Mouse (Mus musculus) cerebellum, postnatal 14 days (tissue): ENCODE data around the gene Ada.
A peak's percentile ranks its signal among the peaks of the same experiment; 100 is the strongest.
"Not testable (repeated sequence)": the region's sequence is repeated elsewhere in the genome, so short reads cannot be mapped to it uniquely, and the experiment has no call there.

Experiments used
- DNase-seq, 2 experiments: peaks; one replicate each; pipeline ENCODE4 v3.0.0; 2021; ENCODE audit warnings: mixed read lengths in 2 of 2

The Ada gene

DNA sequence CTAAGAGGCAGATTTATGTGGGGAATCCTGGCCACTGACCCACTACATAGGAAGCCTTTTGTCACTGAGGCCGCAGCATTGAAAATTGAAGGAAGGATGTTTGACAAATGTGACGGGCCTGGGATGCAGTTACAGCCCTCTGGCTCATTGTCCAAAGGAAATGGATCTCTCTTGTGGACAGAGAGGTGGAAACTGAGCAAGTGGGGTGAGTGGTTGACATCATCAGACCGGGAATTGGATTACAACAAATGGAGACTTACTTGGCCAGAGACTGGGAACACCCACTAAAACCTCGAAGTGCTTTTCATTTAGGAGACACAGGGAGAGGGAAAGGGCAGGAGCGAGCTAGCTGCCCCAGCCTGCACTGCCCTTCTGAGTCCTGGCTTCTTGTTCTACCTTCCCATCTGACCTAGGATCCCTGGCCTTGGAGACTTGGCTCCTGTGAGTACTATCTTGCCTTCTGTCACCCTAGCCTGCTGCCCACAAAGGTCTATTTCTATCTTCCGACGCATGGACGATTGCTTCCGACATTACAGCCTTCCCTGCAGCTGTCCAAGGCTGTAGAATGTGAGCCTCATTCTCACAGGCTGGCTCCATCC, 56.2 kb downstream of the Ada start:
- DNase-seq, result peak; percentile 39 to 51

DNA sequence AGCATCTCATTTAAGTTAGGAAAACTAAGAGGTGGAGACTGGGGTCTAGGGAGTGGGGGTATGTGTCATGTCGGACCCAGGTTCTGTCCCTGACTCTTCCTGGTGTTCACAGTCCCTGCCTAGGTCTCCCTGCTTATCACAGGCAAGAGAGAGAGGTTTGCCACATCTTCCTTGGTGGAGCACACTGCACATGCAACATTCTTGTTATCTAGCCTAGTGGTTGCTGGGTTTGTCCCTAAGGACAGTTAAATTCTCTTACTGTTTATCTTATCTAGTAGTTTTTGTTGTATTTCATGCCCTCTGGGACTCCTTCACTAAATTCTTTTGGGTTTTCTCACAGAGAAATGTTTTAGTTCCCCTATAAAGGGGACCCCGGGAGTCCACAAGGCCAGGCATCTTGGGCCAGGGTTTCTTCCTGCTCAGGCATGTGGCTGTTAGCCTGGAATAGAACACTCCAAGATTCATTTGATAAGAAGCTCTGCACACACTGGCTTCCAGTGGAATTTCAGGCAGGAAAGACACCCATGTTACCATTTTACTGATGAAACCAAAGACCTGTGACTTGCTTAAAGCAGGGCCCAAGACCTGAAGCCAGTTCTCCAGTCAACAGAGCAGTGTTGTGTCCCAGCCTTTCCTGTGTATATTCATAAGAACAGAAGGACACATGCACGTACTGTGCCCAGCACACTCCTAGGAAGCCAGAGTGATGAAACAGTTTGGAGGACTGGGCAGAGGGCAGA, 57.0 kb downstream of the Ada start:
- no peak for DNase-seq

DNA sequence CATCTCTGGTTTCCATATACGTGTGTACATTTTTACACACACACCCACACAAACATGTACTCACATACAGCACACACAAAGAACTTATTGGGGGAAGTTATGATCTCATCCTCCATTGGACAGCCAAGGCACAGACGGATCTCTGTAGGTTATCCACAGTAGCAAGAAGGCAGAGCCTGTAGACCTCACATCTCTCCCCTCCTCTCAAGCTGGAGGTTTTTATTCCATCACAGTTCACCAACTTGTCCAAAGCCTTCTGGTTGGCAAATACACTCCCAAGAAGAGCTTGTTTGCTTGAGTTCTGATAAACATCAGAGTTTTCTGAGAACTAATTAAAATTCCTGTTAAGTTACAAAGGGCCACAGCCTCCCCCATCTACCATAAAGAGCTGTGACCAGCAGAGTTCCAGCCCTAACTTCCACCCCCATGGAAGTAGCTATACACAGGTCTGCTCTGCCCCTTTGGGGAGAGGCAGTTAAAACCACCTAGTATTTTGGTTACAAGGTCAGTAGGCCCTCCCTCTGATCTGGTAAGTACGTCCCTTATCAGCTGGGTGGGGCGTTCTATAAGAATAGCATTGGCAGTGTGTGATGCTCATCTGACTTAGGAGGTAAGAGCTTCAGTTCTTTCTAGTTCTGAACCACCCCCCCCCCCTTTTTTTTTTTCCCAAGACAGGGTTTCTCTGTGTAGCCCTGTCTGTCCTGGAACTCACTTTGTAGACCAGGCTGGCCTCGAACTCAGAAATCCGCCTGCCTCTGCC, 58.0 kb downstream of the Ada start:
- no peak for DNase-seq

DNA sequence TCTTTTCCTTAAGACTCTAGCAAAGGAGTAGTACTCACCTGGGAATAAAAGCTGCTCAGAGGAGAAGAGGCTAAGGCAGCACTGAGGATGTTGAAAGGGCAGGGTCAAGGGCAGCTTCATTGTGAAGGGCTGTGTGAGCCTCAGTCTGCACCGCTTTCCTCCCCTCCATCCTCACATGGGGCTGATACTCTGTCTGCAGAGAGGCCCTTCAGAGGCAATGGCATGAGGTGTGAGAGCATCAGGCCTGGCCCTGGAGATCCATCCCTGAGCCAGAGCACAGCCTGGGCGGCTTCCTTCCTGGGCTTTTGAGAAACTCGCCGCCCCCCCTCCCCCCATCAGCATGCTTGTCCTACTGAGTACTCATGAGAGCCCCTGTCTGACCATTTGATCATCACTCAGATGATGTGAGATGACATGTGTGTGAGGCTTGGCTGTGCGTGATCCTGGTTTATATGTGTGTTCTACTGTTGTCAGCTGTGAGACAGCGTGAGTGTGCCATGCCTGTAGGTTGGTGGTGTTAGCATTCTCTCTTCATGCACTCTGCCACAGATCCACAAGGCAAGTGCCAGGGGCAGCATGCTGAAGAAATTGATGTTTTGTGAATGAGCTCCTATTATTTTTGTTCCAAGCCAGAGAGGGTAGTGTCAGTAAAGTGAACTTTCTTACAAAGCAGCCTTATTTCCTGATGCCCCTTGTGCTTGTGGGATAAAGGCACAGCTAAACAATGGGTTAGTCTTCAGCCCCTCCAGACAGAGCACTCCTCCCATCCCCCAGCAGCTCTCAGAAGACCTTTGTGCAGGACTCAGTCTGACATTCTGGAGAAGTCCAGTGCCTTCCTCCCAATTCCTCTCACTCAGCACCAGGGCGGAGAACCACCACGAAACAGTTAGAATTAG, 59.4 kb downstream of the Ada start:
- peak in 1 of 2 experiments; percentile 22 for DNase-seq

DNA sequence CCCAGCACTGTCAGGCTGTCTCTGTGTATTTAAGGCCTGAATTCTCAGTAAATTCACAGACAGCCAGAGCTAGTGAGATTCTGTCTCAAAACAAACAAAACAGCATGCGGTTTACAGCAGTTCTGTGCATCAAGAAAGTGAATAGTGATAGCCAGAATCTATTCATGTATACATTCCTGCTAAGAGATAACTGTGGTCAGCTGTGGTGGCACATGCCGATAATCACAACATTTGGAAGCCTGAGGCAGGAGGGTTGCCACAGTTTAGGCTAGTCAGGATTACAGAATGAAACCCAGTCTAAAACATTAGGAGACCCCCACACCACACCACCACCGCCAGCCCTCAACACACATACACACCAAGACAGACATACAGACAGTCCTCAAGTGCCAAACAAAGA, 60.3 kb downstream of the Ada start:
- DNase-seq, result no peak

DNA sequence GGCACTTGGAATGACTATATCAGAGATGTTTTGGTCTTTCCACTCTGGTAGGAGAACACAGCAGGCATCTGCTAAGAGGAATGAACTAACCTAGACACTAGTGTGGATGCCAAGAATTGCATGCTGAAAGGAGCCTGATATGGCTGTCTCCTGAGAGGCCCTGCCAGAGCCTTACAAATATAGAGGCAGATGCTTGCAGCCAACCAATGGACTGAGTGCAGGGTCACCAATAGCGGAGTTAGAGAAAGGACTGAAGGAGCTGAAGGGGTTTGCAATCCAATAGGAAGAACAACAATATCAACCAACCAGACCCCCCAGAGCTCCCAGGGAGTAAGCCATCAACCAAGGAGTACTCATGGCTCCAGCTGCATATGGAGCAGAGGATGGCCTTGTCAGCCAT, 61.7 kb downstream of the Ada start:
- not testable (repeated sequence) for DNase-seq

DNA sequence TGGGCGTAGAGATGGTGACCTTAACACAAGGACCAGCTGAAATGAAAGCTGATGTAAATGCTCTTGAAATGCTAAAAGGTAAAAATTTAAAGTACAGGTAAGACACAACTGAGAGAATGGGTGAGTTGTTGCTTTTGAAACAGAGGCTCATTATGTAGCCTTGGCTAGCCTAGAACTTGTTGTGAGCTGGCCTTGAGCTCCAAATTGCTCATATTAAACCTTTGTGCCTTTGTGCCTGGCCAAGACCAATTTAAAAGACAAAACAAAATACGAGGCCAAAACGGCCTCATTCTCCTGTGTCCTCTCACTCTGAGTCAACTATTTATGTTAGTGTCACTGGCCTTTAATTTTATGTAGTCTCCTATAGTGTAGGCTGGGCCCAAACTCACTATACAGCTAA, 63.2 kb downstream of the Ada start:
- DNase-seq, result no peak

DNA sequence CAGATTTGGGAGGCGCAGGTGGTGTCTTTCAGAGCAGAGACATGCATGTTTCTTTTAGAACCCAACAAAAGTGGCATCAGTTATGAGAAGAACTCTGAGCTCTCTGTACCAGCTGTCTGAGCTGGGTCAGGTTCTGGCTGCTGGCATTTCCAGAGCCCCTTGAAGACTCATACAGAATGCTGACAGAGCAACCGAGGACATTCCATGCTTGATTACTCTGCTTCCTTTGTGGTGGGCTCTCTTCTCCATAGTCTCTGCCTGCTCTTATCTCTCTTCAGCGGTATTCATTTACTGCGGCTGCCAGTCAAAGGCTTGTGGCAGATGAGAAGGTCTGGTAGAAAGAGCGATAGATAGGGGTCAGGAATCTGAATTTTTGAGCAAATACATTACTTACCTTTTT, 63.8 kb downstream of the Ada start:
- no peak for DNase-seq

DNA sequence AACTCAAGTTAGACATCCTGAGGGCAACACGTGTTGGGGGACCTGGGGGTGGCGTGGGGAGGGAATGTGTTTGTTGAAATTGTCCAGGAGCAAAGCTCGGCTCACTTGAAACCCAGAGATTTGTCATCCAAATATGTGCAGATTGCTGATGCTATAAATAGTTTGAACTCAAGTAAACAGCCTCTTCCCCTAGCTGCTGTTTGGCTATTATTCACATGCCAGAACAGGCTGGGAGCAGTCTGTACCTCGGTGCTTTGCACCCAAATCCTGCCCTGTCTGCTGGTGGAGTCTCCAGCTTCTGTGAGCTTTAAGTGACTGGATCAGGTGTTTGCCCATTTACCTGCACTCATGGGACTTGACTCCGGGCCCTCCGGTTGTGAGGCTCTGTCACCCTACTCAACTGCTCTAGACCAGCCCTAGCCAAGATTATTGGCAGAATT, 64.3 kb downstream of the Ada start:
- peak; percentile 41 to 59 for DNase-seq

DNA sequence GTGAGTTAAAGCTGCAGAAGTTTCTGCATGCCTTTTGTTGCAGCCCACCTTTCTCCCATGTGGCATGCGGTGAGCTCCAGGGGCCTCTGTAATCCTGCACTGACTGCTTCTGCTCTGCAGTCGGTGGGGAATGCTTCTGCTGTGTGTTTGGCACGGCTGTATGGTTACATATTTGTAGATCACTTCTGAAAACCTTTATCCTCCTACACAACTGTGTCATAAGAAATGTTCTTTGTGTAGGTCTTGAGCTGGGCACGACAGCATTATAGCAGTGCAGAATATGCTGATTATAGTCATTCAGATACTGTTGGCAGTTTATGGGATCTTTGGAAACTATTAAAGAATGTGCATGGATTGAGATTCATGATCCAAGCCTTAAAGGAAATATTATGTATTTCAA, 64.8 kb downstream of the Ada start:
- no peak for DNase-seq

DNA sequence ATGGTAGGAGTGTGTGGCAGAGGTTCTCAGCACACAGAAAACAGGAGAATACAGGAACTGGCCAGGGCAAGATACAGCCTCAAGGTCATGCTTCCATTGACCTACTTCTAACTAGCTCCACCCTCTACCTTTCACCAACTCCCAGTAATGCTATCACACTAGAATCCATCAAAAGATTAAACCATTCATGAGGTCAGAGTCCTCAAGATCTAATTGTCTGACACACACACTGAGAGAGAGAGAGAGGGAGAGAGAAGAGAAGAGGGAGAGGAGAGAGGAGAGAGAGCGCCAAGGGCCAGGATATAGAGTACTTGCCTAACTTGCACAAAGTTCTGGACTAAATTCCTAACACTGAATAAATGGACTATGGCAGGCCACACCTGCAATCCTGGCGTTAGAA, 67.7 kb downstream of the Ada start:
- no peak for DNase-seq

DNA sequence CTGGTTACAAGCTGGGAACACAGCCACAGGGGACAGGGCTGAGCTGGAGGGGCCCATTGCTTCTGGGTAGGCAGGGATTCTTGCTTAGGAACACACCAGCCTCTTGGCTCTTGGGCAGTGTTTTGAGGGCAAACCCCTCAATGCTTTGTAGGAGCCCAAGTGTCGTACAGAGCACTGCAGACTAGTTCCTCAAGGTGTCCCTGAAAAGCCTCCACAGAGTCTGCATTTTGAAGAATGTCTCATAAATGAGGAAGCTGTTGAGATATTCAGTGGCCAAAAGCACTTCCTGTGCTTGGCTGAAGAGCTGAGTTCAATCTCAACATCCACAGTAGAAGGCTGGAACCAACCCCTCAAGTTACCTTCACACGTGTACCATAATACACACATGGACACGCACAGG, 73.3 kb downstream of the Ada start:
- no peak for DNase-seq
